Mouse (Mus musculus) C2C12 (cell line): ENCODE measurements around the gene Atg9a.

ENCODE experiments used
- CEBPB ChIP-seq: IDR thresholded peaks from one replicate; pipeline ENCODE4 v1.6.1; 2011; ENCODE audit warnings: low read depth, mild to moderate bottlenecking, control low read depth, moderate library complexity
- CTCF ChIP-seq: IDR thresholded peaks from one replicate; pipeline ENCODE4 v1.5.1; 2011; ENCODE audit not compliant: control insufficient read depth, insufficient read depth, insufficient read length
- MAX ChIP-seq: IDR thresholded peaks from one replicate; pipeline ENCODE4 v1.6.1; 2011; ENCODE audit warnings: mild to moderate bottlenecking, control low read depth
- MYOD1 ChIP-seq: IDR thresholded peaks from one replicate; pipeline ENCODE4 v1.6.1; 2011; ENCODE audit warnings: low read depth; ENCODE audit not compliant: control insufficient read depth, insufficient read length
- MYOG ChIP-seq: IDR thresholded peaks from one replicate; pipeline ENCODE4 v1.6.1; 2011; ENCODE audit not compliant: control insufficient read depth, insufficient read length; ENCODE audit errors: extremely low read depth
- USF1 ChIP-seq: IDR thresholded peaks from one replicate; pipeline ENCODE4 v1.6.1; 2011; ENCODE audit warnings: low read depth, mild to moderate bottlenecking, control low read depth, moderate library complexity

GRCm38 (mm10) chr1:75211141-75211708, 19.2 kb upstream of the Atg9a start:
- TF ChIP-seq USF1: no peak
- no peak for TF ChIP-seq CTCF
- TF ChIP-seq MYOD1: no peak
- no peak for TF ChIP-seq MAX
- TF ChIP-seq CEBPB: no peak
- TF ChIP-seq MYOG: no peak
